Mouse (Mus musculus) liver, embryonic 15.5 days (tissue): ENCODE results near the gene Tpbpa. TPM values are rescaled to one million over a fixed set of nuclear protein-coding genes. Genes with fewer than 3 reads are reported as not detected.
"Not testable (repeated sequence)": the region's sequence is repeated elsewhere in the genome, so short reads cannot be mapped to it uniquely, and the experiment has no call there.

ENCODE experiments used
- ATAC-seq: fragments of 200-750 bp; cut with Nextera tagmentation; 2 replicates; pipeline ENCODE4 v1.8.0; 2017; ENCODE audit warnings: moderate number of reproducible peaks, mild to moderate bottlenecking, moderate library complexity; ENCODE audit not compliant: insufficient read depth
- H3K27ac ChIP-seq: fragments of 300-500 bp; sonication (generic); replicated peaks from 2 replicates; pipeline ENCODE4 v1.5.1; 2015; ENCODE audit warnings: mild to moderate bottlenecking, inconsistent platforms
- H3K27me3 ChIP-seq: fragments of 300-500 bp; sonication (generic); 2 replicates; pipeline ENCODE4 v1.6.1; 2015; ENCODE audit warnings: mild to moderate bottlenecking, inconsistent platforms
- H3K36me3 ChIP-seq: fragments of 300-500 bp; sonication (generic); replicated peaks from 2 replicates; pipeline ENCODE4 v1.6.1; 2015; ENCODE audit warnings: moderate library complexity, mild to moderate bottlenecking, inconsistent platforms
- H3K4me1 ChIP-seq: fragments of 300-500 bp; sonication (generic); replicated peaks from 2 replicates; pipeline ENCODE4 v1.6.1; 2015; ENCODE audit warnings: inconsistent platforms
- H3K4me2 ChIP-seq: fragments of 300-500 bp; sonication (generic); 2 replicates; pipeline ENCODE4 v1.6.1; 2015; ENCODE audit warnings: moderate library complexity, mild to moderate bottlenecking, inconsistent platforms
- H3K4me3 ChIP-seq: fragments of 300-500 bp; sonication (generic); replicated peaks from 2 replicates; pipeline ENCODE4 v1.5.1; 2015; ENCODE audit warnings: mild to moderate bottlenecking, inconsistent platforms
- H3K9ac ChIP-seq: fragments of 300-500 bp; sonication (generic); 2 replicates; pipeline ENCODE4 v1.6.1; 2015; ENCODE audit warnings: moderate library complexity, mild to moderate bottlenecking, inconsistent platforms
- H3K9me3 ChIP-seq: fragments of 300-500 bp; sonication (generic); replicated peaks from 2 replicates; pipeline ENCODE4 v1.6.1; 2016; ENCODE audit warnings: inconsistent platforms
- WGBS: fragments of 180-500 bp; shearing (Covaris S2); methylation state at CpG from one replicate; pipeline ENCODE4 v1.1.7; 2015; ENCODE audit warnings: mixed read lengths; ENCODE audit not compliant: insufficient replicate concordance; 5-methylcytosine and 5-hydroxymethylcytosine counted together
- polyA plus RNA-seq: library from polyadenylated mRNA; unstranded; fragments of >200 nt; fragmentation: Nextera tagmentation; extraction: Ambion mirVana; gene quantifications from 2 replicates; pipeline ENCODE4 v1.2.1, GENCODE M21; 2015

Tpbpa gene
- not detected in 2 replicates for polyA plus RNA-seq

DNA sequence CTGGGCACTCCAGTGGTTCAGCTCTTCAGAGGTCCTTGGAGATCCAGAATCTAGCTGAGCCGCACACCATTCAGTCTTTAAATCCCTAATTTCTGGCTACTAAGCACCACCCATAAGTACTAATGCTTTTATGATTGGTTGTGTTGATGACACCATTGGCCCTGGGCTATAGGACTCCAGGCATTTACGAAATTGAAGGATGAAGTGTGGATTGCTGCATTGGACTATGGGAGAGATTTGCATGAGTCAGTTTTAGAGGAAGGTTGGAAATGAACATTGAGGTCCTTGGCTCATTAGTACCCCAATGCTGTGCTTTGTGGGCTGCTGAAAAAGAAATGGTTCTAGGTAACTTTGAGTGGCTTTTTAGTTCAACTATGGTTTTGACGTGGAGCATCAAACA, at the start of gene Tpbpa:
Gene Tpbpa, minus strand, starts transcription at position 101 of the 400 bp plus-strand sequence.
- not testable (repeated sequence) for H3K4me1 ChIP-seq, H3K9ac ChIP-seq, H3K4me2 ChIP-seq, H3K27me3 ChIP-seq, ATAC-seq, H3K9me3 ChIP-seq, H3K27ac ChIP-seq, H3K4me3 ChIP-seq, H3K36me3 ChIP-seq
- 63% methylated on average over 3 of the region's 3 CpGs for whole genome bisulfite sequencing

- H3K9ac ChIP-seq, H3K4me1 ChIP-seq, H3K4me3 ChIP-seq, H3K27ac ChIP-seq, H3K27me3 ChIP-seq, H3K4me2 ChIP-seq, ATAC-seq, H3K36me3 ChIP-seq, H3K9me3 ChIP-seq: not testable (repeated sequence)
- WGBS = 66% methylated on average over 4 of the region's 5 CpGs
These were observed 45.1 kb upstream of the Tpbpa start for GRCm38 (mm10) chr13:60986915-60987314.

GRCm38 (mm10) chr13:60972319-60972718, 30.5 kb upstream of the Tpbpa start:
- H3K36me3 ChIP-seq, H3K27ac ChIP-seq, H3K9me3 ChIP-seq, H3K4me3 ChIP-seq, ATAC-seq, H3K27me3 ChIP-seq, H3K9ac ChIP-seq, H3K4me2 ChIP-seq, H3K4me1 ChIP-seq: not testable (repeated sequence)
- 61% methylated on average over 4 of the region's 4 CpGs for WGBS

DNA sequence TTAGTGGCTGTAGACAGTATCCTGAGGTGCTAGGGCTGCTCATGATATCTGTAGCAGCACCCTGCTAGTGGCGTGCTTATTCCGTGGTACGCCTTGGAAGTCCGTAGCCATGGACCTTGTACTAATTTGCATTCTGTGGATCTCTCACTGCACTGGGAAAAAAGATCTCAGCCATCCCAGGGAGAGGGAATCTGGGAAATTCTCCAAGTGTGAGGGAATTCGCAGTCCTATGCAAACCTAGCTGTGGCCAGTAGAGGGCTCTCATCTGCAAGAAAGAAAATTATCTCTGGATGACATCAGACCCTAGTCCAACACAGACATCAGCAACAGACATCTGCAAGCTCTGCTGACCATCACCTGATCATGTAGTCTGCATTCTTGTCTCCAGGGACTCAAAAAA, 22.2 kb upstream of the Tpbpa start:
- not testable (repeated sequence) for H3K9me3 ChIP-seq, H3K27ac ChIP-seq, H3K36me3 ChIP-seq, H3K9ac ChIP-seq, H3K4me2 ChIP-seq, ATAC-seq, H3K4me3 ChIP-seq, H3K4me1 ChIP-seq, H3K27me3 ChIP-seq
- 40% methylated on average over 4 of the region's 5 CpGs for WGBS

GRCm38 (mm10) chr13:60961706-60962105, 19.9 kb upstream of the Tpbpa start:
- H3K4me2 ChIP-seq = no peak overlapping the region
- ATAC-seq = no peak
- no peak overlapping the region for H3K27ac ChIP-seq
- WGBS = 45% methylated on average over 5 of the region's 5 CpGs
- H3K4me3 ChIP-seq = no peak overlapping the region
- H3K36me3 ChIP-seq = no peaks in the 10 kb centered on the region
- no peaks in the 10 kb centered on the region for H3K9me3 ChIP-seq
- no peaks in the 10 kb centered on the region for H3K4me1 ChIP-seq
- H3K27me3 ChIP-seq = no peaks in the 10 kb centered on the region
- H3K9ac ChIP-seq = no peak overlapping the region

- 0 out of 2 replicates have a peak within 1 kb of the TSS, but pooled peaks have one; percentile 6 for H3K27ac ChIP-seq
- no peaks in the 10 kb centered on the region for H3K27me3 ChIP-seq
- H3K9ac ChIP-seq = no peak within 1 kb of the TSS
- H3K36me3 ChIP-seq = no peaks in the 10 kb centered on the region
- H3K4me1 ChIP-seq = no peaks in the 10 kb centered on the region
- no peak within 1 kb of the TSS for H3K4me2 ChIP-seq
- ATAC-seq = peak; percentile 62
- H3K9me3 ChIP-seq = no peaks in the 10 kb centered on the region
- no peak within 1 kb of the TSS for H3K4me3 ChIP-seq
- WGBS = 14% methylated on average over 5 of the region's 5 CpGs
These were observed 5.3 kb downstream of the Tpbpa start, which contains the start of the genes Gm49391 and Ctla2a for GRCm38 (mm10) chr13:60936500-60936901. Gene Gm49391, minus strand, starts transcription at chr13:60936571. Gene Ctla2a, minus strand, starts transcription at chr13:60936625.

GRCm38 (mm10) chr13:60935490-60935889, 6.3 kb downstream of the Tpbpa start, which contains the start of gene Gm49393:
Gene Gm49393, minus strand, starts transcription at chr13:60935590.
- not testable (repeated sequence) for H3K27me3 ChIP-seq, H3K4me2 ChIP-seq, H3K4me3 ChIP-seq, H3K36me3 ChIP-seq, ATAC-seq, H3K27ac ChIP-seq, H3K9me3 ChIP-seq, H3K9ac ChIP-seq, H3K4me1 ChIP-seq
- WGBS = 47% methylated on average over 2 of the region's 2 CpGs

DNA sequence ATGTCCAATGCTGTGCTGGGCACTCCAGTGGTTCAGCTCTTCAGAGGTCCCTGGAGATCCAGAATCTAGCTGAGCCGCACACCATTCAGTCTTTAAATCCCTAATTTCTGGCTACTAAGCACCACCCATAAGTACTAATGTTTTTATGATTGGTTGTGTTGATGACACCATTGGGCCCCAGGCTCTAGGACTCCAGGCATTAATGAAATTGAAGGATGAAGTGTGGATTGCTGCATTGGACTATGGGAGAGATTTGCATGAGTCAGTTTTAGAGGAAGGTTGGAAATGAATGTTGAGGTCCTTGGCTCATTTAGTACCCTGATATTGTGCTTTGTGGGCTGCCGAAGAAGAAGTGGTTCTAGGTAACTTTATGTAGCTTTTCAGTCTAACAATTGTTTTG, 37.0 kb downstream of the Tpbpa start, which contains the start of gene Tpbpb:
Gene Tpbpb, minus strand, starts transcription at position 101 of the 400 bp plus-strand sequence.
- not testable (repeated sequence) for H3K27ac ChIP-seq, H3K27me3 ChIP-seq, H3K4me3 ChIP-seq, H3K4me2 ChIP-seq, H3K9me3 ChIP-seq, H3K36me3 ChIP-seq, H3K9ac ChIP-seq, H3K4me1 ChIP-seq, ATAC-seq
- 58% methylated on average over 2 of the region's 2 CpGs for WGBS

- Histone ChIP-seq H3K27me3 (no peaks in the 10 kb centered on the region), H3K27ac (no peak within 1 kb of the TSS), H3K9me3 (no peaks in the 10 kb centered on the region), H3K9ac (no peak within 1 kb of the TSS), H3K4me3 (no peak within 1 kb of the TSS), H3K36me3 (no peaks in the 10 kb centered on the region), H3K4me2 (no peak within 1 kb of the TSS), H3K4me1 (no peaks in the 10 kb centered on the region)
- ATAC-seq = peak; percentile 79
- WGBS = 12% methylated on average over 3 of the region's 3 CpGs
These were observed 44.5 kb downstream of the Tpbpa start, which contains the start of gene Ctla2b for GRCm38 (mm10) chr13:60897328-60897727. Gene Ctla2b, minus strand, starts transcription at chr13:60897447.

- H3K36me3 ChIP-seq, H3K4me2 ChIP-seq, H3K4me3 ChIP-seq, H3K9ac ChIP-seq, H3K27me3 ChIP-seq, ATAC-seq, H3K27ac ChIP-seq, H3K9me3 ChIP-seq, H3K4me1 ChIP-seq: not testable (repeated sequence)
- 69% methylated on average over 8 of the region's 8 CpGs for WGBS
These were observed 45.0 kb downstream of the Tpbpa start, which contains the start of gene Gm49392 for GRCm38 (mm10) chr13:60896794-60897193. Gene Gm49392, minus strand, starts transcription at chr13:60896894.

- Histone ChIP-seq H3K4me2 (no peak overlapping the region), H3K27me3 (no peaks in the 10 kb centered on the region), H3K27ac (no peak overlapping the region)
These were observed 46.2 kb downstream of the Tpbpa start for GRCm38 (mm10) chr13:60895406-60896160.

More at GRCm38 (mm10) chr13:60895406-60896160, 46.2 kb downstream of the Tpbpa start:
- Histone ChIP-seq H3K9ac (no peak overlapping the region), H3K4me1 (no peaks in the 10 kb centered on the region), H3K4me3 (no peak overlapping the region), H3K9me3 (no peaks in the 10 kb centered on the region), H3K36me3 (no peaks in the 10 kb centered on the region)
- no peak for ATAC-seq
